Mouse (Mus musculus) gastrocnemius, postnatal 10 days (tissue): ENCODE results near the gene C8g. TPM values are rescaled to one million over a fixed set of nuclear protein-coding genes. Genes with fewer than 3 reads are reported as not detected.

Source experiments
- DNase-seq: peaks from one replicate; pipeline ENCODE4 v3.0.0; 2021; ENCODE audit warnings: mixed read lengths
- total RNA-seq, 2 experiments: library from RNA; stranded (reverse); gene quantifications; 2 replicates each; pipeline ENCODE4 v1.2.3; 2021

The C8g gene
- total RNA-seq, 2 experiments from 2014 or later: 1.4 to 2.0 TPM

GRCm38 (mm10) chr2:25500576-25501405 is 728 bp downstream of the C8g start, which contains the start of gene Fbxw5:
Fbxw5 (plus strand) TSS chr2:25500750.
- DNase-seq: peak; percentile 82

- DNase-seq: no peak
Measured at GRCm38 (mm10) chr2:25500071-25500575, 1.4 kb downstream of the C8g start.

GRCm38 (mm10) chr2:25498622-25499478 is 2.7 kb downstream of the C8g start:
- DNase-seq: no peak

- DNase-seq: no peak
Measured at GRCm38 (mm10) chr2:25497846-25498575, 3.5 kb downstream of the C8g start.

- DNase-seq: no peak
Measured at GRCm38 (mm10) chr2:25496462-25496861, 5.1 kb downstream of the C8g start.

- DNase-seq: no peak
Measured at GRCm38 (mm10) chr2:25493476-25493961, 8.0 kb downstream of the C8g start, which contains the start of gene Lcn12. Lcn12 (minus strand) TSS chr2:25493911.

GRCm38 (mm10) chr2:25492988-25493387 is 8.5 kb downstream of the C8g start:
- no peak for DNase-seq

- no peak for DNase-seq
Measured at GRCm38 (mm10) chr2:25488671-25489068, 12.8 kb downstream of the C8g start.

GRCm38 (mm10) chr2:25487965-25488670 is 13.4 kb downstream of the C8g start:
- no peak for DNase-seq

- DNase-seq: no peak
Measured at GRCm38 (mm10) chr2:25484901-25485647, 16.4 kb downstream of the C8g start.

GRCm38 (mm10) chr2:25482969-25483368 is 18.6 kb downstream of the C8g start:
- no peak for DNase-seq

- DNase-seq: no peak
Measured at GRCm38 (mm10) chr2:25480541-25480940, 21.0 kb downstream of the C8g start.

GRCm38 (mm10) chr2:25479551-25480311 is 21.8 kb downstream of the C8g start:
- DNase-seq: no peak

- DNase-seq: no peak
Measured at GRCm38 (mm10) chr2:25477967-25478675, 23.4 kb downstream of the C8g start.

GRCm38 (mm10) chr2:25477541-25477940 is 24.0 kb downstream of the C8g start:
- DNase-seq: no peak

GRCm38 (mm10) chr2:25472550-25472949 is 29.0 kb downstream of the C8g start:
- DNase-seq: no peak

GRCm38 (mm10) chr2:25469969-25470368 is 31.6 kb downstream of the C8g start, which contains the start of gene Ptgds:
Ptgds (minus strand) TSS chr2:25470046.
- DNase-seq: no peak

- peak; percentile 48 for DNase-seq
Measured at GRCm38 (mm10) chr2:25468962-25469915, 32.3 kb downstream of the C8g start.
